Mouse (Mus musculus): ENCODE data around the gene Ttc28.

Ttc28 gene

GRCm38 (mm10) chr5:110960067-110960466 is 80.5 kb downstream of the Ttc28 start:
- DNase-seq (ENCODE audit: low spot score in 2 of 2) = no peak

- DNase-seq (ENCODE audit: low spot score in 2 of 2) = no peak
Observed at GRCm38 (mm10) chr5:110960890-110961289, 81.3 kb downstream of the Ttc28 start.

GRCm38 (mm10) chr5:110967483-110968055 is 88.0 kb downstream of the Ttc28 start:
- DNase-seq (ENCODE audit: low spot score in 2 of 2) = no peak

GRCm38 (mm10) chr5:110968566-110968965 is 89.0 kb downstream of the Ttc28 start:
- no peak for DNase-seq (ENCODE audit: low spot score in 2 of 2)

- peak; percentile 67 to 75 for DNase-seq (ENCODE audit: low spot score in 2 of 2)
Observed at GRCm38 (mm10) chr5:110970162-110970780, 90.7 kb downstream of the Ttc28 start.

GRCm38 (mm10) chr5:110976721-110977120 is 97.1 kb downstream of the Ttc28 start:
- DNase-seq (ENCODE audit: low spot score in 2 of 2) = no peak

- DNase-seq (ENCODE audit: low spot score in 2 of 2) = no peak
Observed at GRCm38 (mm10) chr5:110977796-110978195, 98.2 kb downstream of the Ttc28 start.

- DNase-seq (ENCODE audit: low spot score in 2 of 2) = peak; percentile 76 to 77
Observed at GRCm38 (mm10) chr5:110978461-110978860, 98.9 kb downstream of the Ttc28 start.

- peak; percentile 33 to 45 for DNase-seq (ENCODE audit: low spot score in 2 of 2)
Observed at GRCm38 (mm10) chr5:110979011-110979860, 99.6 kb downstream of the Ttc28 start.

GRCm38 (mm10) chr5:110979861-110980346 is 100.3 kb downstream of the Ttc28 start:
- peak; percentile 45 to 52 for DNase-seq (ENCODE audit: low spot score in 2 of 2)

GRCm38 (mm10) chr5:110980576-110980975 is 101.0 kb downstream of the Ttc28 start:
- no peak for DNase-seq (ENCODE audit: low spot score in 2 of 2)

- DNase-seq (ENCODE audit: low spot score in 2 of 2) = peak in 1 of 2 experiments; percentile 5
Observed at GRCm38 (mm10) chr5:110982436-110982835, 102.8 kb downstream of the Ttc28 start.

GRCm38 (mm10) chr5:110984136-110984681 is 104.6 kb downstream of the Ttc28 start:
- no peak for DNase-seq (ENCODE audit: low spot score in 2 of 2)

- no peak for DNase-seq (ENCODE audit: low spot score in 2 of 2)
Observed at GRCm38 (mm10) chr5:110996835-110997539, 117.4 kb downstream of the Ttc28 start.

- DNase-seq (ENCODE audit: low spot score in 2 of 2) = no peak
Observed at GRCm38 (mm10) chr5:110997692-110998091, 118.1 kb downstream of the Ttc28 start.

- DNase-seq (ENCODE audit: low spot score in 2 of 2) = no peak
Observed at GRCm38 (mm10) chr5:110998298-110998697, 118.7 kb downstream of the Ttc28 start.

- DNase-seq (ENCODE audit: low spot score in 2 of 2) = no peak
Observed at GRCm38 (mm10) chr5:111000953-111001352, 121.3 kb downstream of the Ttc28 start.

- no peak for DNase-seq (ENCODE audit: low spot score in 2 of 2)
Observed at GRCm38 (mm10) chr5:111003220-111003619, 123.6 kb downstream of the Ttc28 start.

- no peak for DNase-seq (ENCODE audit: low spot score in 2 of 2)
Observed at GRCm38 (mm10) chr5:111003750-111004149, 124.1 kb downstream of the Ttc28 start.

GRCm38 (mm10) chr5:111006272-111007135 is 126.9 kb downstream of the Ttc28 start:
- DNase-seq (ENCODE audit: low spot score in 2 of 2) = no peak

- DNase-seq (ENCODE audit: low spot score in 2 of 2) = no peak
Observed at GRCm38 (mm10) chr5:111007136-111007500, 127.5 kb downstream of the Ttc28 start.
